Mouse (Mus musculus) forebrain, embryonic 13.5 days (tissue): Measurements from ENCODE around the gene Akap8l. TPM values are rescaled to one million over a fixed set of nuclear protein-coding genes. Genes with fewer than 3 reads are reported as not detected.
A peak's percentile ranks its signal among the peaks of the same experiment; 100 is the strongest.

Experiments used
- ATAC-seq: fragments of 200-750 bp; cut with Nextera tagmentation; 2 replicates; pipeline ENCODE4 v1.8.0; 2017
- H3K27ac ChIP-seq: fragments of 300-500 bp; sonication (generic); 2 replicates; pipeline ENCODE4 v1.5.1; 2015; ENCODE audit warnings: inconsistent platforms, mild to moderate bottlenecking, moderate library complexity
- H3K27me3 ChIP-seq: fragments of 300-500 bp; sonication (generic); 2 replicates; pipeline ENCODE4 v1.6.1; 2015; ENCODE audit warnings: mild to moderate bottlenecking, inconsistent platforms
- H3K36me3 ChIP-seq: fragments of 300-500 bp; sonication (generic); 2 replicates; pipeline ENCODE4 v1.6.1; 2015; ENCODE audit warnings: mild to moderate bottlenecking, inconsistent platforms; ENCODE audit not compliant: poor library complexity, severe bottlenecking
- H3K4me1 ChIP-seq: fragments of 300-500 bp; sonication (generic); 2 replicates; pipeline ENCODE4 v1.6.1; 2015; ENCODE audit warnings: inconsistent platforms
- H3K4me2 ChIP-seq: fragments of 300-500 bp; sonication (generic); 2 replicates; pipeline ENCODE4 v1.6.1; 2015; ENCODE audit warnings: inconsistent platforms, mild to moderate bottlenecking, moderate library complexity
- H3K4me3 ChIP-seq: fragments of 300-500 bp; sonication (generic); 2 replicates; pipeline ENCODE4 v1.5.1; 2015; ENCODE audit warnings: mild to moderate bottlenecking, inconsistent platforms
- H3K9ac ChIP-seq: fragments of 300-500 bp; sonication (generic); 2 replicates; pipeline ENCODE4 v1.6.1; 2015; ENCODE audit warnings: mild to moderate bottlenecking, inconsistent platforms
- H3K9me3 ChIP-seq: fragments of 300-500 bp; sonication (generic); replicated peaks from 2 replicates; pipeline ENCODE4 v1.6.1; 2016; ENCODE audit warnings: inconsistent platforms
- WGBS: fragments of 180-500 bp; shearing (Covaris S2); methylation state at CpG from one replicate; pipeline ENCODE4 v1.1.7; 2015; 5-methylcytosine and 5-hydroxymethylcytosine counted together
- polyA plus RNA-seq: library from polyadenylated mRNA; unstranded; fragments of >200 nt; fragmentation: Nextera tagmentation; extraction: Ambion mirVana; gene quantifications from 2 replicates; pipeline ENCODE4 v1.2.1, GENCODE M21; 2015

Gene Akap8l
- polyA plus RNA-seq: 113 and 119 TPM in 2 replicates

- Histone ChIP-seq H3K4me3 (peak within 1 kb of the TSS; percentile 84), H3K4me1 (peaks cover 36% of the 10 kb centered on the region), H3K9ac (peak within 1 kb of the TSS; percentile 83), H3K9me3 (no peaks in the 10 kb centered on the region), H3K4me2 (peak within 1 kb of the TSS; percentile 81), H3K27ac (peak within 1 kb of the TSS; percentile 52), H3K36me3 (peaks cover 21% of the 10 kb centered on the region), H3K27me3 (no peaks in the 10 kb centered on the region)
- WGBS: under 1% methylated on average over 37 of the region's 37 CpGs
- ATAC-seq: peak; percentile 97
These were observed at the start of gene Akap8l for GRCm38 (mm10) chr17:32350382-32350983. TSS of gene Akap8l (minus strand) at chr17:32350607.

GRCm38 (mm10) chr17:32396266-32396665, 45.9 kb upstream of the Akap8l start:
- H3K27ac ChIP-seq: no peak overlapping the region
- H3K4me2 ChIP-seq: peak overlapping the region; percentile 32
- H3K4me3 ChIP-seq: peak overlapping the region; percentile 8; the same call in 1 of the 2 replicates
- H3K9ac ChIP-seq: no peak overlapping the region
- no peaks in the 10 kb centered on the region for H3K36me3 ChIP-seq
- H3K27me3 ChIP-seq: peaks cover 89% of the 10 kb centered on the region
- H3K9me3 ChIP-seq: no peaks in the 10 kb centered on the region
- ATAC-seq: no peak
- H3K4me1 ChIP-seq: peaks cover 5% of the 10 kb centered on the region
- WGBS: 3% methylated on average over 31 of the region's 37 CpGs

GRCm38 (mm10) chr17:32393944-32394343, 43.5 kb upstream of the Akap8l start:
- Histone ChIP-seq H3K27ac (no peak overlapping the region), H3K9me3 (no peaks in the 10 kb centered on the region), H3K4me2 (no peak overlapping the region), H3K9ac (no peak overlapping the region), H3K36me3 (no peaks in the 10 kb centered on the region), H3K4me1 (peaks cover 5% of the 10 kb centered on the region), H3K4me3 (no peak overlapping the region), H3K27me3 (peaks cover 87% of the 10 kb centered on the region)
- 82% methylated on average over 10 of the region's 10 CpGs for WGBS
- no peak for ATAC-seq

GRCm38 (mm10) chr17:32389101-32389659, 38.8 kb upstream of the Akap8l start, which contains the start of gene Wiz:
TSS of gene Wiz (minus strand) at chr17:32389439.
- 1% methylated on average over 36 of the region's 44 CpGs for WGBS
- H3K9ac ChIP-seq: peak within 1 kb of the TSS; percentile 85
- peak; percentile 82 for ATAC-seq
- peak within 1 kb of the TSS; percentile 95 for H3K4me2 ChIP-seq
- H3K9me3 ChIP-seq: no peaks in the 10 kb centered on the region
- peaks cover 11% of the 10 kb centered on the region for H3K36me3 ChIP-seq
- H3K27ac ChIP-seq: peak within 1 kb of the TSS; percentile 77
- peaks cover 18% of the 10 kb centered on the region for H3K4me1 ChIP-seq
- peaks cover 40% of the 10 kb centered on the region for H3K27me3 ChIP-seq
- H3K4me3 ChIP-seq: peak within 1 kb of the TSS; percentile 78

GRCm38 (mm10) chr17:32388370-32389100, 38.1 kb upstream of the Akap8l start:
- WGBS: 2% methylated on average over 21 of the region's 39 CpGs
- Histone ChIP-seq H3K9ac (peak overlapping the region; percentile 85), H3K36me3 (peaks cover 18% of the 10 kb centered on the region), H3K4me2 (peak overlapping the region; percentile 95), H3K4me3 (peak overlapping the region; percentile 78), H3K4me1 (peaks cover 18% of the 10 kb centered on the region), H3K27ac (peak overlapping the region; percentile 77), H3K27me3 (peaks cover 33% of the 10 kb centered on the region), H3K9me3 (no peaks in the 10 kb centered on the region)
- ATAC-seq: peak; percentile 62

GRCm38 (mm10) chr17:32387986-32388369, 37.6 kb upstream of the Akap8l start:
- no peak for ATAC-seq
- H3K9me3 ChIP-seq: no peaks in the 10 kb centered on the region
- H3K27ac ChIP-seq: no peak overlapping the region
- peaks cover 18% of the 10 kb centered on the region for H3K4me1 ChIP-seq
- peak overlapping the region; percentile 95 for H3K4me2 ChIP-seq
- peaks cover 23% of the 10 kb centered on the region for H3K36me3 ChIP-seq
- H3K27me3 ChIP-seq: peaks cover 28% of the 10 kb centered on the region
- 38% methylated on average over 7 of the region's 7 CpGs for WGBS
- H3K9ac ChIP-seq: peak overlapping the region; percentile 85
- H3K4me3 ChIP-seq: peak overlapping the region; percentile 78

- no peak overlapping the region for H3K9ac ChIP-seq
- H3K27ac ChIP-seq: no peak overlapping the region
- no peaks in the 10 kb centered on the region for H3K9me3 ChIP-seq
- ATAC-seq: no peak
- peaks cover 18% of the 10 kb centered on the region for H3K4me1 ChIP-seq
- no peak overlapping the region for H3K4me2 ChIP-seq
- WGBS: 70% methylated on average over 9 of the region's 9 CpGs
- H3K27me3 ChIP-seq: peaks cover 16% of the 10 kb centered on the region
- peaks cover 32% of the 10 kb centered on the region for H3K36me3 ChIP-seq
- no peak overlapping the region for H3K4me3 ChIP-seq
These were observed 36.4 kb upstream of the Akap8l start for GRCm38 (mm10) chr17:32386659-32387432.

GRCm38 (mm10) chr17:32383661-32384060, 33.3 kb upstream of the Akap8l start:
- no peak for ATAC-seq
- no peak overlapping the region for H3K4me3 ChIP-seq
- peaks cover 17% of the 10 kb centered on the region for H3K4me1 ChIP-seq
- H3K9me3 ChIP-seq: no peaks in the 10 kb centered on the region
- peaks cover 46% of the 10 kb centered on the region for H3K36me3 ChIP-seq
- 83% methylated on average over 5 of the region's 5 CpGs for WGBS
- no peak overlapping the region for H3K27ac ChIP-seq
- no peak overlapping the region for H3K9ac ChIP-seq
- H3K4me2 ChIP-seq: no peak overlapping the region
- no peaks in the 10 kb centered on the region for H3K27me3 ChIP-seq

GRCm38 (mm10) chr17:32382576-32382975, 32.2 kb upstream of the Akap8l start:
- no peaks in the 10 kb centered on the region for H3K9me3 ChIP-seq
- H3K27ac ChIP-seq: no peak overlapping the region
- H3K27me3 ChIP-seq: no peaks in the 10 kb centered on the region
- H3K4me3 ChIP-seq: no peak overlapping the region
- WGBS: 86% methylated on average over 7 of the region's 7 CpGs
- peaks cover 57% of the 10 kb centered on the region for H3K36me3 ChIP-seq
- H3K4me2 ChIP-seq: no peak overlapping the region
- H3K9ac ChIP-seq: no peak overlapping the region
- peaks cover 7% of the 10 kb centered on the region; the same call in 1 of the 2 replicates for H3K4me1 ChIP-seq
- peak; percentile 44; the same call in 1 of the 2 replicates for ATAC-seq

- H3K27me3 ChIP-seq: no peaks in the 10 kb centered on the region
- H3K36me3 ChIP-seq: peaks cover 54% of the 10 kb centered on the region
- no peak for ATAC-seq
- H3K4me3 ChIP-seq: no peak overlapping the region
- WGBS: 82% methylated on average over 2 of the region's 2 CpGs
- H3K4me2 ChIP-seq: no peak overlapping the region
- H3K9me3 ChIP-seq: no peaks in the 10 kb centered on the region
- H3K4me1 ChIP-seq: no peaks in the 10 kb centered on the region
- H3K27ac ChIP-seq: no peak overlapping the region
- no peak overlapping the region for H3K9ac ChIP-seq
These were observed 28.4 kb upstream of the Akap8l start for GRCm38 (mm10) chr17:32378786-32379185.

- no peak overlapping the region for H3K4me3 ChIP-seq
- WGBS: 89% methylated on average over 9 of the region's 9 CpGs
- peaks cover 39% of the 10 kb centered on the region for H3K36me3 ChIP-seq
- no peaks in the 10 kb centered on the region for H3K4me1 ChIP-seq
- no peaks in the 10 kb centered on the region for H3K9me3 ChIP-seq
- ATAC-seq: no peak
- no peak overlapping the region for H3K9ac ChIP-seq
- no peak overlapping the region for H3K27ac ChIP-seq
- H3K4me2 ChIP-seq: no peak overlapping the region
- H3K27me3 ChIP-seq: no peaks in the 10 kb centered on the region
These were observed 26.7 kb upstream of the Akap8l start for GRCm38 (mm10) chr17:32377137-32377536.
